Mouse (Mus musculus) intestine, embryonic 15.5 days (tissue): Measurements from ENCODE around the gene Sumf2. TPM values are rescaled to one million over a fixed set of nuclear protein-coding genes. Genes with fewer than 3 reads are reported as not detected.
"Not testable (repeated sequence)": the region's sequence is repeated elsewhere in the genome, so short reads cannot be mapped to it uniquely, and the experiment has no call there.

ENCODE experiments used
- ATAC-seq: fragments of 200-750 bp; cut with Nextera tagmentation; 2 replicates; pipeline ENCODE4 v1.8.0; 2017; ENCODE audit warnings: moderate TSS enrichment, moderate library complexity
- H3K27ac ChIP-seq: fragments of 300-500 bp; sonication (generic); 2 replicates; pipeline ENCODE4 v1.5.1; 2015; ENCODE audit warnings: mild to moderate bottlenecking, inconsistent platforms
- H3K27me3 ChIP-seq: fragments of 300-500 bp; sonication (generic); replicated peaks from 2 replicates; pipeline ENCODE4 v1.6.1; 2015; ENCODE audit warnings: inconsistent platforms
- H3K36me3 ChIP-seq: fragments of 300-500 bp; sonication (generic); 2 replicates; pipeline ENCODE4 v1.6.1; 2015; ENCODE audit warnings: inconsistent platforms
- H3K4me1 ChIP-seq: fragments of 300-500 bp; sonication (generic); replicated peaks from 2 replicates; pipeline ENCODE4 v1.6.1; 2015; ENCODE audit warnings: inconsistent platforms
- H3K4me2 ChIP-seq: fragments of 300-500 bp; sonication (generic); replicated peaks from 2 replicates; pipeline ENCODE4 v1.6.1; 2015; ENCODE audit warnings: mild to moderate bottlenecking, inconsistent platforms
- H3K4me3 ChIP-seq: fragments of 300-500 bp; sonication (generic); replicated peaks from 2 replicates; pipeline ENCODE4 v1.5.1; 2015; ENCODE audit warnings: inconsistent platforms
- H3K9ac ChIP-seq: fragments of 300-500 bp; sonication (generic); 2 replicates; pipeline ENCODE4 v1.6.1; 2015; ENCODE audit warnings: inconsistent platforms
- H3K9me3 ChIP-seq: fragments of 300-500 bp; sonication (generic); 2 replicates; pipeline ENCODE4 v1.6.1; 2016; ENCODE audit warnings: inconsistent platforms
- WGBS: fragments of 180-500 bp; shearing (Covaris S2); methylation state at CpG from one replicate; pipeline ENCODE4 v1.1.7; 2015; 5-methylcytosine and 5-hydroxymethylcytosine counted together
- polyA plus RNA-seq: library from polyadenylated mRNA; unstranded; fragments of >200 nt; fragmentation: Nextera tagmentation; extraction: Ambion mirVana; gene quantifications from 2 replicates; pipeline ENCODE4 v1.2.1, GENCODE M21; 2015

Gene Sumf2
- polyA plus RNA-seq, 1 experiment from 2014 or later: 48.1 TPM

GRCm38 (mm10) chr5:129877731-129878455 lies 31.1 kb downstream of the Sumf2 start:
- no peaks in the 10 kb centered on the region for H3K27me3 ChIP-seq
- ATAC-seq: no peak
- 72% methylated on average over 9 of the region's 9 CpGs for WGBS
- no peaks in the 10 kb centered on the region for H3K4me1 ChIP-seq
- H3K36me3 ChIP-seq: peaks cover 11% of the 10 kb centered on the region
- no peak overlapping the region for H3K4me3 ChIP-seq
- H3K9ac ChIP-seq: no peak overlapping the region
- no peaks in the 10 kb centered on the region for H3K9me3 ChIP-seq
- H3K27ac ChIP-seq: no peak overlapping the region
- H3K4me2 ChIP-seq: no peak overlapping the region

DNA sequence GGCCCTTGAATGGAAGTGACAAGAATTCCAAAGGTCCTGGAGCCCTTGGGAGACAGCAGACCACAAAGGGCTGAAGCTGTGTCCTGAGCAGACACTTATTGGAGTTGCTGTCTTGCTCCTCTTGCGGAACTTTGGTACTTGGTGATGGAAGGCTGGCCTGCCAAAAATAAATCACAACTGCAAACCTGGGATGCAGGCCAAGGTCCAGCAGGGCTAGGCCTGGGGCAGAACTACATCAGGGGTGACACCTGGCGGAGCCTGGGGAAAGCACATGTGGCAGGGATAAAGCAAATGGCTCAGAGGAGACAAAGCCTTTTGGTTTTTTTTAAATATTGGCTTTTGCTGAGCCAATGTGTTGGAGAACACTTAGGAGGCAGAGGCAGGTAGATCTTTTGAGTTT lies 32.2 kb downstream of the Sumf2 start:
- no peak overlapping the region for H3K4me2 ChIP-seq
- H3K9ac ChIP-seq: no peak overlapping the region
- no peaks in the 10 kb centered on the region for H3K9me3 ChIP-seq
- no peaks in the 10 kb centered on the region for H3K27me3 ChIP-seq
- no peaks in the 10 kb centered on the region for H3K4me1 ChIP-seq
- no peak overlapping the region for H3K4me3 ChIP-seq
- H3K27ac ChIP-seq: no peak overlapping the region
- WGBS: 42% methylated on average over 2 of the region's 2 CpGs
- peak; percentile 74 for ATAC-seq
- H3K36me3 ChIP-seq: peaks cover 16% of the 10 kb centered on the region

- Histone ChIP-seq H3K27ac (no peak overlapping the region), H3K36me3 (peaks cover 16% of the 10 kb centered on the region), H3K9me3 (no peaks in the 10 kb centered on the region), H3K4me1 (0 out of 2 replicates have a peak, but pooled peaks cover 3% of the 10 kb centered on the region), H3K4me2 (no peak overlapping the region), H3K9ac (no peak overlapping the region), H3K4me3 (no peak overlapping the region), H3K27me3 (no peaks in the 10 kb centered on the region)
- no peak for ATAC-seq
- 70% methylated on average over 3 of the region's 3 CpGs for WGBS
Observed at GRCm38 (mm10) chr5:129879888-129880287, 33.1 kb downstream of the Sumf2 start.

DNA sequence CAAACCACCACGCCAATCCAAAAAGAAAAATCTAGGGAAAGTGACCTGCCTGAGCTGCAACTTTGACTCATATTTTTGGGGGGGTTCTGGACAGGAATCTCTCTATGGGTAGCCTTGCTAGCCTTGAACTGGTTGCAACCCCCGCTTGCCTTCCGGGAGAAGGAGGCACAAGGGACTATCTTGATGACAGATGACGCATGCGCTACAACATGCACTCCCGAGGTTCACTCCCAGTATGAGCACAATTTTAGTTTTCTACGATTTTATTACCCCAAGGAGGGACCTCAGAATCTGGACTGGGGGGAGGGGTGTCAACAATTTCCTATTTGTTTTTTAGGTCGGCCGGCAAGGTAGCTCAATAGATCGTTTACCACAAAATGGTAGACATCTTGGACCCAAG lies 39.5 kb downstream of the Sumf2 start:
- H3K9ac ChIP-seq: peak overlapping the region; percentile 79
- no peak overlapping the region for H3K27ac ChIP-seq
- H3K36me3 ChIP-seq: peaks cover 11% of the 10 kb centered on the region
- 28% methylated on average over 10 of the region's 10 CpGs for WGBS
- H3K4me3 ChIP-seq: peak overlapping the region; percentile 65
- H3K9me3 ChIP-seq: no peaks in the 10 kb centered on the region
- peak overlapping the region; percentile 68 for H3K4me2 ChIP-seq
- H3K4me1 ChIP-seq: 0 out of 2 replicates have a peak, but pooled peaks cover 8% of the 10 kb centered on the region
- H3K27me3 ChIP-seq: no peaks in the 10 kb centered on the region
- no peak for ATAC-seq

DNA sequence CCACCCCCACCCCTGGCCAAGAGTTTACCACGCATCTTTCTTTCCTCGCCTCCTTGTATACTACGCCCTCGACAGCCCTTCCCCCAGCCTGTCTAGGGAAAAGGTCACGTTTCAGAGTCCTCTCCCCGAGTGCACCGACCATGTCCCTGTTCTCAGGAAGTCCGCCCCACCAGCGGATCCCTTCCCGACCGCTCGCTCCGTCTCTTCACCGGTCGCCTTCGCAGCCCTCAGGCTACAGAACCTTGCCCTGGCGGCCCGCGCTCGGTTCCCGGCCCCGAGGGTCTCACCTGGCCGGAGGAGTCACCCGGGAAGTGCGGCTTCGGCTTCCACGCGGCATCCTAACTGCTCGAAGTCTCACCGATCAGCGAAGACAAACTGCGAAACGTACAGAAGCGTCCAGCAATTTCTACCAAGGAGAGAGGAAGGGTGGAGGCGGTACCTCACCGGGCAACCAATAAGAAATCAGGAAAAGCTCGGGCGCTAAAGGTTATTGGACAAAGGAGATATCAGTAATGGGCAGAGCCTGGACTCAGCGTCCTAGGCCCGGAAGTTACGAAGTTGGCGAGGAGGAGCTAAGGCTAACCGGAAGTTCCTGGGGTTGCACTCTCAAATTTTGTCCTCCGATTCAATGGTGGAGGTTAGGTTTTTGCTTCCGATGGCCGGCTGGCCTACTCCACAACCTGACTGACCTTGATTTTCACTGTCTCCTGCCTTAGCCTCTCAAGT lies 40.3 kb downstream of the Sumf2 start, which contains the start of gene Chchd2:
Gene Chchd2, minus strand, starts transcription at position 560 of the 726 bp plus-strand sequence.
- under 1% methylated on average over 46 of the region's 46 CpGs for WGBS
- peaks cover 5% of the 10 kb centered on the region for H3K36me3 ChIP-seq
- H3K9ac ChIP-seq: peak within 1 kb of the TSS; percentile 79
- H3K4me2 ChIP-seq: peak within 1 kb of the TSS; percentile 68
- ATAC-seq: peak; percentile 100
- H3K27me3 ChIP-seq: no peaks in the 10 kb centered on the region
- peak within 1 kb of the TSS; percentile 95 for H3K27ac ChIP-seq
- H3K4me1 ChIP-seq: 0 out of 2 replicates have a peak, but pooled peaks cover 8% of the 10 kb centered on the region
- H3K4me3 ChIP-seq: peak within 1 kb of the TSS; percentile 65
- H3K9me3 ChIP-seq: no peaks in the 10 kb centered on the region

DNA sequence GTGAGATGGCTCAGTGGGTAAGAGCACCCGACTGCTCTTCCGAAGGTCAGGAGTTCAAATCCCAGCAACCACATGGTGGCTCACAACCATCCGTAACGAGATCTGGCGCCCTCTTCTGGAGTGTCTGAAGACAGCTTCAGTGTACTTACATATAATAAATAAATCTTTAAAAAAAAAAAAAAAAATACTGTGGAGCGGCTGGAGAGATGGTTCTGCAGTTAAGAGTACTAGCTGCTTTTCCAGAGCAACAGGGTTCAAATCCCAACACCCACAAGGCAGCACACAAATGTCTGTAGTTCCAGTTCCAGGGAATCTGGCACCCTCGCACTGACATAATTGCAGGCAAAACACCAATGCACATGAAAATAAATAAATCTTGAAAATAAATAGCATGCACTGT lies 43.6 kb downstream of the Sumf2 start:
- not testable (repeated sequence) for H3K36me3 ChIP-seq, H3K4me2 ChIP-seq, H3K27ac ChIP-seq, H3K4me3 ChIP-seq, ATAC-seq, H3K27me3 ChIP-seq, H3K9me3 ChIP-seq, H3K4me1 ChIP-seq, H3K9ac ChIP-seq
- WGBS: 75% methylated on average over 7 of the region's 7 CpGs

DNA sequence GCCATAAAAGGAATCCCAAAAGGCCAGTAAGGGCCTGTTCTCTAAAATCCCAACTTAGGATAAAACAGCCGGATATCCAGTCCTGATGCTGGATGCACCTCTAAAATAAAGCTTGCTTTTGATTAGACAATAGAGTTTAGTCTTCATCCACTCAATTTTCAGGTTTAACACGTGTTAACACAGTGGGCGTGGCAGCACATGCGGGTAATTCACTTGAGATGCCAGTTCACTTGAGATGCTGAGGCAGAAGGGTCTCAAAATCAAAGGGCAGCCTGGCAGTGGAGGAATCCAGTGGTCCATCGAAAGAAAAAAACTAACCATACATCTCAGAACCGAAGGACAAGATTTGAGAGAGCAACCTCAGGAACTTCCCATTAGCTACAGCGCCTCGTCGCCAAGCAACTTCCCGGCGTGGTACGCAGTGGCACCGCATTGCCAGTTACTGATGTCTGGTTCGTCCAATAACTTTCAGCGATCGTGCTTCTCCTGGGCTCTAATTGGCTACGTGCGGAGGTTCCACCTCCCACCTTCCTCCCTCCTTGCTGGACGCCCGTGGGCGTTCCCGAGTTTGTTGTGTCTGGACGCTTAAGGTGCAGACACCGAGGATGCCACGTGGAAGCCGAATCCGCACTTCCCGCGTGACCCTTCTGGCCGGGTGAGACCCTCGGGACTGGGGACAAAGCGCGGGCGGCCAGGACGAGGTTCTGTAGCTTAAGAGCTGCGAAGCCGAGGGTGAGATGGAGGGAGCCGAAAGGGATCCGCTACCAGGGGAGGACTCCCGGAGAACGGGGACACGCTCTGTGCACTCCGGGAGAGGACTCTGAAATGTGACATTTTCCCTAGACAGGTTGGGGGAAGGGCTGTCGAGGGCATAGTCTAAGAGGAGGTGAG lies 48.7 kb downstream of the Sumf2 start, which contains the start of gene Zbed5:
Gene Zbed5, plus strand, starts transcription at position 526 of the 891 bp plus-strand sequence.
- Histone ChIP-seq H3K9ac (peak within 1 kb of the TSS; percentile 54), H3K4me1 (0 out of 2 replicates have a peak, but pooled peaks cover 6% of the 10 kb centered on the region), H3K4me2 (peak within 1 kb of the TSS; percentile 89), H3K4me3 (peak within 1 kb of the TSS; percentile 63), H3K36me3 (no peaks in the 10 kb centered on the region), H3K9me3 (no peaks in the 10 kb centered on the region), H3K27me3 (no peaks in the 10 kb centered on the region), H3K27ac (no peak within 1 kb of the TSS)
- 2% methylated on average over 44 of the region's 44 CpGs for WGBS
- ATAC-seq: peak; percentile 100

DNA sequence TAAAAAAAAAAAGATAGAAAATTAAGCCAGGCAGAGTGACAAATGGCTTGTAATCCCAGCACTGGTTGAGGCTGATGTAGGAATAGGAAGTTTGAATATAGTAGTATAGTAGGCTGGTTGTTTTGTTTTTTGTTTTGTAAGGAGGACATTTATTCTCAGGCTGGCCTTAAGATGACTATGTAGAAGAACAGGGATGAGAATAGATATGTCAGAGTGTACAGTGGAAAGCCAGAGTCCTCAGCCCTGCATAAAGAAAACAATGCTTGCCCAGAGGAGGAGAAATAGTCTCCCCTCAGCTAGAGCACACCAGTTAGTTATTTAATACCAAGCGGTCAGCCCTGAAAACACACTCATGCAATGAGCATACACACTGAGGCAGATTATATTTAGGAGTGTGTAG lies 51.7 kb downstream of the Sumf2 start, which contains the start of gene Phkg1:
Gene Phkg1, minus strand, starts transcription at position 101 of the 400 bp plus-strand sequence.
- Histone ChIP-seq H3K4me1 (0 out of 2 replicates have a peak, but pooled peaks cover 6% of the 10 kb centered on the region), H3K4me3 (no peak within 1 kb of the TSS), H3K36me3 (no peaks in the 10 kb centered on the region), H3K27me3 (no peaks in the 10 kb centered on the region), H3K9me3 (no peaks in the 10 kb centered on the region), H3K4me2 (no peak within 1 kb of the TSS), H3K27ac (no peak within 1 kb of the TSS), H3K9ac (no peak within 1 kb of the TSS)
- no peak for ATAC-seq
- WGBS: 97% methylated on average over 1 of the region's 1 CpGs

DNA sequence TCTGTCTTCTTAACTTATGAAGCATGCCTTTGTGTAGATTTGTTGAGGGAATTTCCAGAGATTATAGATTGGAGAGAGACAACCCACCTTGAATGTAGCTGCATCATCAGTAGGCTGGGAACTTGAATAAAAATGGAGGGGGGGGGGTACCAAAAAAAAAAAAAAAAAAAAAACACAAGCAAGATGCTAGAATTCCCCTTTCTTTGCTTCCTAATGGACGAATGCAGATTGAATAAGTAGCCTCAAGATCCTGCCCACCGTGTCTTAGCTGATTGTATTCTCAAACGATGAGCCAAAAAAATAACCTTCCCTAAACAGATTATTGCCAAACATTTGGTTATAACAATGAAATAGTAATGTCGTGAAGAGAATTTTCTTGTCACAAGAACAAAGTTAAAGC lies 61.0 kb downstream of the Sumf2 start:
- ATAC-seq: no peak
- Histone ChIP-seq H3K27ac (no peak overlapping the region), H3K9me3 (no peaks in the 10 kb centered on the region), H3K9ac (no peak overlapping the region), H3K4me1 (peaks cover 5% of the 10 kb centered on the region; the same call in 1 of the 2 replicates), H3K27me3 (no peaks in the 10 kb centered on the region; the same call in 1 of the 2 replicates), H3K36me3 (no peaks in the 10 kb centered on the region), H3K4me3 (peak overlapping the region; percentile 68), H3K4me2 (peak overlapping the region; percentile 93)
- WGBS: 21% methylated on average over 4 of the region's 4 CpGs

GRCm38 (mm10) chr5:129908242-129908965 lies 61.6 kb downstream of the Sumf2 start, which contains the start of gene Nupr1l:
Nupr1l (plus strand) TSS chr5:129908540.
- H3K27ac ChIP-seq: peak within 1 kb of the TSS; percentile 80
- no peaks in the 10 kb centered on the region for H3K36me3 ChIP-seq
- under 1% methylated on average over 63 of the region's 63 CpGs for WGBS
- H3K4me1 ChIP-seq: peaks cover 5% of the 10 kb centered on the region; the same call in 1 of the 2 replicates
- H3K9ac ChIP-seq: peak within 1 kb of the TSS; percentile 76
- peak within 1 kb of the TSS; percentile 93 for H3K4me2 ChIP-seq
- H3K27me3 ChIP-seq: no peaks in the 10 kb centered on the region; the same call in 1 of the 2 replicates
- H3K4me3 ChIP-seq: peak within 1 kb of the TSS; percentile 68
- peak; percentile 99 for ATAC-seq
- no peaks in the 10 kb centered on the region for H3K9me3 ChIP-seq

- Histone ChIP-seq H3K27ac (no peak overlapping the region), H3K4me3 (peak overlapping the region; percentile 68), H3K9me3 (no peaks in the 10 kb centered on the region), H3K4me2 (peak overlapping the region; percentile 93), H3K4me1 (peaks cover 5% of the 10 kb centered on the region; the same call in 1 of the 2 replicates), H3K27me3 (no peaks in the 10 kb centered on the region; the same call in 1 of the 2 replicates), H3K36me3 (no peaks in the 10 kb centered on the region), H3K9ac (no peak overlapping the region)
- WGBS: 64% methylated on average over 9 of the region's 9 CpGs
- no peak for ATAC-seq
Observed at GRCm38 (mm10) chr5:129909147-129909546, 62.4 kb downstream of the Sumf2 start.
